Mouse (Mus musculus) midbrain, embryonic 15.5 days (tissue): Measurements from ENCODE around the gene Plgrkt. TPM values are rescaled to one million over a fixed set of nuclear protein-coding genes. Genes with fewer than 3 reads are reported as not detected.
"Not testable (repeated sequence)": the region's sequence is repeated elsewhere in the genome, so short reads cannot be mapped to it uniquely, and the experiment has no call there.

Experiments
- ATAC-seq: fragments of 200-750 bp; cut with Nextera tagmentation; replicated peaks from 2 replicates; pipeline ENCODE4 v1.8.0; 2017; ENCODE audit warnings: moderate TSS enrichment
- H3K27ac ChIP-seq: fragments of 300-500 bp; sonication (generic); 2 replicates; pipeline ENCODE4 v1.5.1; 2015; ENCODE audit warnings: mild to moderate bottlenecking, inconsistent platforms
- H3K27me3 ChIP-seq: fragments of 300-500 bp; sonication (generic); replicated peaks from 2 replicates; pipeline ENCODE4 v1.6.1; 2015; ENCODE audit warnings: inconsistent platforms
- H3K36me3 ChIP-seq: fragments of 300-500 bp; sonication (generic); replicated peaks from 2 replicates; pipeline ENCODE4 v1.6.1; 2015; ENCODE audit warnings: inconsistent platforms
- H3K4me1 ChIP-seq: fragments of 300-500 bp; sonication (generic); 2 replicates; pipeline ENCODE4 v1.6.1; 2015; ENCODE audit warnings: inconsistent platforms
- H3K4me2 ChIP-seq: fragments of 300-500 bp; sonication (generic); 2 replicates; pipeline ENCODE4 v1.6.1; 2015; ENCODE audit warnings: inconsistent platforms, mild to moderate bottlenecking, moderate library complexity
- H3K4me3 ChIP-seq: fragments of 300-500 bp; sonication (generic); 2 replicates; pipeline ENCODE4 v1.5.1; 2015; ENCODE audit warnings: mild to moderate bottlenecking, inconsistent platforms
- H3K9ac ChIP-seq: fragments of 300-500 bp; sonication (generic); 2 replicates; pipeline ENCODE4 v1.6.1; 2015; ENCODE audit warnings: mild to moderate bottlenecking, inconsistent platforms
- H3K9me3 ChIP-seq: fragments of 300-500 bp; sonication (generic); 2 replicates; pipeline ENCODE4 v1.6.1; 2016; ENCODE audit warnings: inconsistent platforms
- WGBS: fragments of 180-500 bp; shearing (Covaris S2); methylation state at CpG from one replicate; pipeline ENCODE4 v1.1.7; 2015; ENCODE audit warnings: mixed read lengths; 5-methylcytosine and 5-hydroxymethylcytosine counted together
- polyA plus RNA-seq: library from polyadenylated mRNA; unstranded; fragments of >200 nt; fragmentation: Nextera tagmentation; extraction: Ambion mirVana; gene quantifications from 2 replicates; pipeline ENCODE4 v1.2.1, GENCODE M21; 2015

The Plgrkt gene
- polyA plus RNA-seq: 76.6 and 85.7 TPM in 2 replicates

GRCm38 (mm10) chr19:29366969-29367622 lies at the start of gene Plgrkt, which contains the start of gene Cd274:
Plgrkt (minus strand) TSS chr19:29367390.
Cd274 (plus strand) TSS chr19:29367455.
- peaks cover 14% of the 10 kb centered on the region for H3K4me1 ChIP-seq
- peak within 1 kb of the TSS; percentile 22 for H3K9ac ChIP-seq
- WGBS: 4% methylated on average over 26 of the region's 26 CpGs
- no peaks in the 10 kb centered on the region; the same call in 1 of the 2 replicates for H3K27me3 ChIP-seq
- ATAC-seq: 0 out of 2 replicates have a peak, but pooled peaks have one; percentile 53
- peak within 1 kb of the TSS; percentile 41 for H3K4me3 ChIP-seq
- no peaks in the 10 kb centered on the region for H3K9me3 ChIP-seq
- peak within 1 kb of the TSS; percentile 74 for H3K4me2 ChIP-seq
- H3K27ac ChIP-seq: no peak within 1 kb of the TSS
- no peaks in the 10 kb centered on the region for H3K36me3 ChIP-seq

GRCm38 (mm10) chr19:29416393-29416902 lies 49.3 kb upstream of the Plgrkt start:
- Histone ChIP-seq H3K4me1 (no peaks in the 10 kb centered on the region), H3K9me3 (no peaks in the 10 kb centered on the region), H3K27me3 (no peaks in the 10 kb centered on the region), H3K9ac (no peak overlapping the region), H3K4me3 (no peak overlapping the region), H3K4me2 (no peak overlapping the region), H3K36me3 (no peaks in the 10 kb centered on the region), H3K27ac (no peak overlapping the region)
- ATAC-seq: no peak
- 83% methylated on average over 3 of the region's 3 CpGs for WGBS

- not testable (repeated sequence) for H3K4me3 ChIP-seq, H3K4me2 ChIP-seq, H3K27ac ChIP-seq, H3K9ac ChIP-seq, ATAC-seq, H3K27me3 ChIP-seq, H3K4me1 ChIP-seq, H3K9me3 ChIP-seq, H3K36me3 ChIP-seq
Measured at GRCm38 (mm10) chr19:29414917-29415316, 47.7 kb upstream of the Plgrkt start.

- ATAC-seq: no peak
- no peaks in the 10 kb centered on the region for H3K9me3 ChIP-seq
- no peak overlapping the region for H3K9ac ChIP-seq
- no peak overlapping the region for H3K4me2 ChIP-seq
- no peaks in the 10 kb centered on the region for H3K4me1 ChIP-seq
- WGBS: 87% methylated on average over 3 of the region's 3 CpGs
- H3K27ac ChIP-seq: no peak overlapping the region
- H3K27me3 ChIP-seq: no peaks in the 10 kb centered on the region
- H3K4me3 ChIP-seq: no peak overlapping the region
- H3K36me3 ChIP-seq: no peaks in the 10 kb centered on the region
Measured at GRCm38 (mm10) chr19:29414513-29414912, 47.3 kb upstream of the Plgrkt start.

GRCm38 (mm10) chr19:29412476-29413420 lies 45.6 kb upstream of the Plgrkt start:
- no peaks in the 10 kb centered on the region for H3K27me3 ChIP-seq
- no peak overlapping the region for H3K4me3 ChIP-seq
- H3K27ac ChIP-seq: no peak overlapping the region
- no peak overlapping the region for H3K4me2 ChIP-seq
- H3K4me1 ChIP-seq: no peaks in the 10 kb centered on the region
- H3K36me3 ChIP-seq: no peaks in the 10 kb centered on the region
- ATAC-seq: no peak
- no peak overlapping the region for H3K9ac ChIP-seq
- no peaks in the 10 kb centered on the region for H3K9me3 ChIP-seq
- WGBS: 78% methylated on average over 6 of the region's 6 CpGs

- H3K27ac ChIP-seq: no peak within 1 kb of the TSS
- no peaks in the 10 kb centered on the region for H3K27me3 ChIP-seq
- no peaks in the 10 kb centered on the region for H3K4me1 ChIP-seq
- 88% methylated on average over 4 of the region's 4 CpGs for WGBS
- H3K9ac ChIP-seq: no peak within 1 kb of the TSS
- H3K36me3 ChIP-seq: no peaks in the 10 kb centered on the region
- H3K9me3 ChIP-seq: no peaks in the 10 kb centered on the region
- H3K4me3 ChIP-seq: no peak within 1 kb of the TSS
- ATAC-seq: no peak
- H3K4me2 ChIP-seq: no peak within 1 kb of the TSS
Measured at GRCm38 (mm10) chr19:29410619-29411018, 43.4 kb upstream of the Plgrkt start, which contains the start of gene Pdcd1lg2. Pdcd1lg2 (plus strand) TSS chr19:29410919.

- 85% methylated on average over 18 of the region's 18 CpGs for WGBS
- no peak overlapping the region for H3K9ac ChIP-seq
- H3K4me1 ChIP-seq: no peaks in the 10 kb centered on the region; the same call in 1 of the 2 replicates
- no peak overlapping the region for H3K27ac ChIP-seq
- no peak for ATAC-seq
- no peak overlapping the region for H3K4me2 ChIP-seq
- no peaks in the 10 kb centered on the region for H3K36me3 ChIP-seq
- no peaks in the 10 kb centered on the region for H3K27me3 ChIP-seq
- no peak overlapping the region for H3K4me3 ChIP-seq
- H3K9me3 ChIP-seq: no peaks in the 10 kb centered on the region
Measured at GRCm38 (mm10) chr19:29406042-29407017, 39.1 kb upstream of the Plgrkt start.

GRCm38 (mm10) chr19:29405388-29405787 lies 38.2 kb upstream of the Plgrkt start:
- no peak overlapping the region for H3K4me2 ChIP-seq
- ATAC-seq: no peak
- no peaks in the 10 kb centered on the region for H3K36me3 ChIP-seq
- WGBS: 43% methylated on average over 2 of the region's 2 CpGs
- no peaks in the 10 kb centered on the region for H3K9me3 ChIP-seq
- no peaks in the 10 kb centered on the region for H3K27me3 ChIP-seq
- no peak overlapping the region for H3K27ac ChIP-seq
- no peaks in the 10 kb centered on the region; the same call in 1 of the 2 replicates for H3K4me1 ChIP-seq
- no peak overlapping the region for H3K4me3 ChIP-seq
- H3K9ac ChIP-seq: no peak overlapping the region

- WGBS: 93% methylated on average over 4 of the region's 4 CpGs
- ATAC-seq: no peak
- H3K9me3 ChIP-seq: 0 out of 2 replicates have a peak, but pooled peaks cover 5% of the 10 kb centered on the region
- no peaks in the 10 kb centered on the region for H3K27me3 ChIP-seq
- no peak overlapping the region for H3K4me2 ChIP-seq
- H3K27ac ChIP-seq: no peak overlapping the region
- no peak overlapping the region for H3K4me3 ChIP-seq
- no peak overlapping the region for H3K9ac ChIP-seq
- no peaks in the 10 kb centered on the region for H3K36me3 ChIP-seq
- H3K4me1 ChIP-seq: no peaks in the 10 kb centered on the region; the same call in 1 of the 2 replicates
Measured at GRCm38 (mm10) chr19:29403251-29403650, 36.1 kb upstream of the Plgrkt start.

GRCm38 (mm10) chr19:29402621-29403020 lies 35.4 kb upstream of the Plgrkt start:
- Histone ChIP-seq H3K9me3 (0 out of 2 replicates have a peak, but pooled peaks cover 5% of the 10 kb centered on the region), H3K36me3 (no peaks in the 10 kb centered on the region), H3K4me3 (no peak overlapping the region), H3K27me3 (no peaks in the 10 kb centered on the region), H3K4me2 (no peak overlapping the region), H3K27ac (no peak overlapping the region), H3K4me1 (no peaks in the 10 kb centered on the region; the same call in 1 of the 2 replicates), H3K9ac (no peak overlapping the region)
- WGBS: 88% methylated on average over 4 of the region's 4 CpGs
- no peak for ATAC-seq

- Histone ChIP-seq H3K4me1 (no peaks in the 10 kb centered on the region; the same call in 1 of the 2 replicates), H3K4me2 (no peak overlapping the region), H3K27ac (no peak overlapping the region), H3K27me3 (no peaks in the 10 kb centered on the region), H3K9me3 (0 out of 2 replicates have a peak, but pooled peaks cover 5% of the 10 kb centered on the region), H3K9ac (no peak overlapping the region), H3K4me3 (no peak overlapping the region), H3K36me3 (no peaks in the 10 kb centered on the region)
- 90% methylated on average over 3 of the region's 3 CpGs for WGBS
- ATAC-seq: no peak
Measured at GRCm38 (mm10) chr19:29400466-29400865, 33.3 kb upstream of the Plgrkt start.
